ENCODE assay signal across 9 mouse cellular contexts in genomic region chr17:88668452-88668851, GRCm38 (mm10). TPM values are rescaled to one million over a fixed set of nuclear protein-coding genes. Genes with fewer than 3 reads are reported as not detected.
DNase-seq lines count a peak whose midpoint lies in the region; ATAC-seq and TF ChIP-seq lines count a peak whose summit lies in the region.
"Had no signal": no experiment of that assay in that cellular context is flagged by ENCODE, and none has a peak within 500 bp of the region (broad histone marks: within the 10 kb centered on the region; RNA-seq: fewer than 3 reads in every experiment).

Gene Gtf2a1l, plus strand, starts transcription at chr17:88668660.

- WGBS in heart, adult 2 months: 21% methylated on average over 21 of the region's 21 CpGs
- WGBS in forebrain, postnatal 0 days: 27% methylated on average over 21 of the region's 21 CpGs
- WGBS in kidney, postnatal 0 days: 33% methylated on average over 21 of the region's 21 CpGs
- 20% methylated on average over 21 of the region's 21 CpGs for WGBS in liver, embryonic 14.5 days (ENCODE audit: insufficient replicate concordance)
- 31% methylated on average over 21 of the region's 21 CpGs for WGBS in neural tube, embryonic 13.5 days

- H3K4me2 ChIP-seq in forebrain, postnatal 0 days (ENCODE audit: low read depth): peak within 1 kb of the TSS; percentile 31
- peak within 1 kb of the TSS; percentile 27 for H3K4me2 ChIP-seq in kidney, postnatal 0 days (ENCODE audit: low read length)
- no peak within 1 kb of the TSS for H3K4me2 ChIP-seq in liver, embryonic 14.5 days (ENCODE audit: low read depth)
- peak within 1 kb of the TSS; percentile 40 for H3K4me2 ChIP-seq in neural tube, embryonic 13.5 days
- H3K4me2 ChIP-seq: liver, embryonic 15.5 days had no signal

- peak; percentile 62 for ATAC-seq in forebrain, postnatal 0 days
- ATAC-seq in kidney, postnatal 0 days (replicated peaks; ENCODE audit: low FRiP score, low read depth): 0 out of 2 replicates have a peak, but pooled peaks have one; percentile 25
- ATAC-seq in liver, embryonic 14.5 days (ENCODE audit: insufficient read depth): no peak
- ATAC-seq in neural tube, embryonic 13.5 days (ENCODE audit: low read depth): peak; percentile 59; the same call in 1 of the 2 replicates

- H3K4me1 ChIP-seq in heart, adult 2 months (ENCODE audit: control insufficient read depth, insufficient read depth, low read length): no peaks in the 10 kb centered on the region
- H3K4me1 ChIP-seq in forebrain, postnatal 0 days (ENCODE audit: insufficient read depth): no peaks in the 10 kb centered on the region
- no peaks in the 10 kb centered on the region for H3K4me1 ChIP-seq in kidney, postnatal 0 days (replicated peaks; ENCODE audit: insufficient read depth, low read length)
- no peaks in the 10 kb centered on the region for H3K4me1 ChIP-seq in liver, embryonic 14.5 days (replicated peaks; ENCODE audit: control insufficient read depth in 2 of 2, insufficient read depth in 2 of 2, low read length in 1 of 2)
- peaks cover 8% of the 10 kb centered on the region; the same call in 1 of the 2 replicates for H3K4me1 ChIP-seq in neural tube, embryonic 13.5 days (replicated peaks)
- H3K4me1 ChIP-seq: liver, embryonic 15.5 days had no signal

- no peak for TF ChIP-seq POLR2A in heart, adult 2 months (IDR thresholded peaks at IDR 0.05; ENCODE audit: insufficient read depth, low read depth, low read length)

- H3K4me3 ChIP-seq in heart, adult 2 months: no peak within 1 kb of the TSS
- peak within 1 kb of the TSS; percentile 7; the same call in 1 of the 2 replicates for H3K4me3 ChIP-seq in forebrain, postnatal 0 days (ENCODE audit: low read depth, low read length)
- H3K4me3 ChIP-seq in kidney, postnatal 0 days (replicated peaks; ENCODE audit: low read depth, low read length): no peak within 1 kb of the TSS
- H3K4me3 ChIP-seq in liver, embryonic 14.5 days (ENCODE audit: insufficient read depth in 1 of 2, low read depth in 2 of 2, low read length in 2 of 2): no peak within 1 kb of the TSS
- no peak within 1 kb of the TSS for H3K4me3 ChIP-seq in neural tube, embryonic 13.5 days
- H3K4me3 ChIP-seq: liver, embryonic 15.5 days had no signal

- peak; percentile 13 to 22 for DNase-seq in heart, adult 2 months
- DNase-seq in heart, adult 9 months (ENCODE audit: low spot score in 2 of 2): no peak
- peak; percentile 30 for DNase-seq in brain, adult 2 months (ENCODE audit: low read depth, low spot score)
- peak; percentile 38 for DNase-seq in forebrain, postnatal 0 days
- no peak for DNase-seq in kidney, postnatal 0 days (ENCODE audit: low spot score)
- DNase-seq in liver, embryonic 14.5 days (ENCODE audit: low read depth in 3 of 3, low spot score in 3 of 3): no peak
- peak; percentile 11 to 26 for DNase-seq in thymus, postnatal 10 days (ENCODE audit: low spot score in 2 of 2)

- no peaks in the 10 kb centered on the region for H3K79me2 ChIP-seq in heart, adult 2 months (replicated peaks; ENCODE audit: control insufficient read depth, insufficient read depth, low read length)

- no peak within 1 kb of the TSS for H3K27ac ChIP-seq in heart, adult 2 months
- H3K27ac ChIP-seq in forebrain, postnatal 0 days (ENCODE audit: low read depth, low read length): no peak within 1 kb of the TSS
- H3K27ac ChIP-seq in kidney, postnatal 0 days: no peak within 1 kb of the TSS
- H3K27ac ChIP-seq in liver, embryonic 14.5 days: no peak within 1 kb of the TSS
- H3K27ac ChIP-seq in neural tube, embryonic 13.5 days (replicated peaks): no peak within 1 kb of the TSS
- H3K27ac ChIP-seq: liver, embryonic 15.5 days had no signal

- no peak for TF ChIP-seq EP300 in heart, adult 2 months (IDR thresholded peaks at IDR 0.05; ENCODE audit: insufficient read depth, low read depth, low read length)
- no peak for TF ChIP-seq EP300 in liver, embryonic 14.5 days (IDR thresholded peaks at IDR 0.05; ENCODE audit: low read depth)

- no peaks in the 10 kb centered on the region for H3K36me3 ChIP-seq in heart, adult 2 months (ENCODE audit: control insufficient read depth, insufficient read depth, low read length)
- no peaks in the 10 kb centered on the region for H3K36me3 ChIP-seq in forebrain, postnatal 0 days (ENCODE audit: insufficient read depth)
- H3K36me3 ChIP-seq in kidney, postnatal 0 days (ENCODE audit: insufficient read depth, low read length): no peaks in the 10 kb centered on the region
- H3K36me3 ChIP-seq in liver, embryonic 14.5 days (replicated peaks; ENCODE audit: control insufficient read depth, insufficient read depth, low read depth): no peaks in the 10 kb centered on the region
- H3K36me3 ChIP-seq in neural tube, embryonic 13.5 days: no peaks in the 10 kb centered on the region
- H3K36me3 ChIP-seq: liver, embryonic 15.5 days had no signal

- intact Hi-C loops in heart, adult 2 months (cut with DNase I): no loop called here

- H3K9ac ChIP-seq in heart, adult 2 months (ENCODE audit: low read depth, low read length): no peak within 1 kb of the TSS
- no peak within 1 kb of the TSS for H3K9ac ChIP-seq in forebrain, postnatal 0 days
- no peak within 1 kb of the TSS for H3K9ac ChIP-seq in kidney, postnatal 0 days (ENCODE audit: low read depth, low read length)
- no peak within 1 kb of the TSS for H3K9ac ChIP-seq in liver, embryonic 14.5 days (replicated peaks)
- H3K9ac ChIP-seq in neural tube, embryonic 13.5 days: no peak within 1 kb of the TSS
- H3K9ac ChIP-seq: liver, embryonic 15.5 days had no signal

- H3K27me3 ChIP-seq in heart, adult 2 months (ENCODE audit: control insufficient read depth, insufficient read depth, low read length): peaks cover 4% of the 10 kb centered on the region
- no peaks in the 10 kb centered on the region for H3K27me3 ChIP-seq in forebrain, postnatal 0 days (ENCODE audit: insufficient read depth, low read length)
- H3K27me3 ChIP-seq in kidney, postnatal 0 days (ENCODE audit: insufficient read depth, low read length): no peaks in the 10 kb centered on the region
- no peaks in the 10 kb centered on the region for H3K27me3 ChIP-seq in liver, embryonic 14.5 days (ENCODE audit: control insufficient read depth, insufficient read depth, low read length)
- H3K27me3 ChIP-seq in neural tube, embryonic 13.5 days: no peaks in the 10 kb centered on the region
- H3K27me3 ChIP-seq: liver, embryonic 15.5 days had no signal

- no peaks in the 10 kb centered on the region for H3K9me3 ChIP-seq in forebrain, postnatal 0 days (ENCODE audit: low read length)
- H3K9me3 ChIP-seq in kidney, postnatal 0 days (replicated peaks; ENCODE audit: low read length): no peaks in the 10 kb centered on the region
- no peaks in the 10 kb centered on the region for H3K9me3 ChIP-seq in liver, embryonic 14.5 days (ENCODE audit: control insufficient read depth, low read length)
- H3K9me3 ChIP-seq in neural tube, embryonic 13.5 days: no peaks in the 10 kb centered on the region
- H3K9me3 ChIP-seq: liver, embryonic 15.5 days had no signal

- no peak for TF ChIP-seq CTCF in heart, adult 2 months (IDR thresholded peaks at IDR 0.05)
- TF ChIP-seq CTCF in forebrain, postnatal 0 days (IDR thresholded peaks at IDR 0.05; ENCODE audit: low read depth): peak; percentile 22; the same call in 1 of the 2 replicates
- peak; percentile 20; the same call in 1 of the 2 replicates for TF ChIP-seq CTCF in kidney, postnatal 0 days (IDR thresholded peaks at IDR 0.05; ENCODE audit: low read depth)
- TF ChIP-seq CTCF in liver, embryonic 14.5 days (IDR thresholded peaks at IDR 0.05; ENCODE audit: low read depth): 0 out of 2 replicates have a peak, but pooled peaks have one; percentile 4

RNA-seq across cellular contexts. Expression of gene Gtf2a1l, which starts in this region (rescaled TPM):
- total RNA-seq in heart, adult 2 months (2021): not detected
- 0.14 and 0.23 TPM in 2 replicates for polyA plus RNA-seq in heart, adult 2 months (2012; rRNA removed)
- 0.24 and 0.69 TPM in 2 replicates for total RNA-seq in forebrain, postnatal 0 days (2014; rRNA removed)
- 0.44 and 0.52 TPM in 2 replicates for polyA plus RNA-seq in forebrain, postnatal 0 days (2015; fragmentation: Nextera tagmentation; extraction: Ambion mirVana)
- 0.14 TPM in 1 of 2 replicates, not detected in the other for polyA plus RNA-seq in kidney, postnatal 0 days (2015; fragmentation: Nextera tagmentation; extraction: Ambion mirVana)
- polyA plus RNA-seq in liver, embryonic 14.5 days (2012; rRNA removed): not detected in 2 replicates
- not detected in 2 replicates for polyA plus RNA-seq in liver, embryonic 14.5 days (2014; fragmentation: Nextera tagmentation; extraction: Ambion mirVana)
- 0.56 TPM in 1 of 2 replicates, not detected in the other for polyA plus RNA-seq in neural tube, embryonic 13.5 days (2015; fragmentation: Nextera tagmentation; extraction: Ambion mirVana)
- polyA plus RNA-seq: liver, embryonic 15.5 days had no signal

Comparison
In these comparisons a context has a peak if more than half of its experiments do, and no peak if none do; other contexts are left out.
1. Peak in DNase-seq in heart, adult 2 months; RNA of the gene not detected or under 1 TPM.
2. Peak in DNase-seq, ATAC-seq, H3K4me3 ChIP-seq and H3K4me2 ChIP-seq in forebrain, postnatal 0 days; RNA of the gene not detected or under 1 TPM.
3. Peak in ATAC-seq and H3K4me2 ChIP-seq in kidney, postnatal 0 days; RNA of the gene not detected or under 1 TPM.
4. Peak in ATAC-seq and H3K4me2 ChIP-seq in neural tube, embryonic 13.5 days; RNA of the gene not detected or under 1 TPM.
5. DNase-seq: peak in brain, adult 2 months (single experiment) and thymus, postnatal 10 days (2 of 2); none in heart, adult 9 months (0 of 2), kidney, postnatal 0 days (single experiment) and liver, embryonic 14.5 days (0 of 3).